Mouse (Mus musculus): ENCODE measurements around the gene L1td1.

GRCm38 (mm10) chr4:98767134-98768133, 40.9 kb downstream of the L1td1 start:
- no peak for TF ChIP-seq CTCF (conservative IDR thresholded peaks at IDR 0.05; ENCODE audit: low read length)
- no peak for TF ChIP-seq POU5F1 (IDR thresholded peaks at IDR 0.05; ENCODE audit: borderline replicate concordance, low read length)
- no peak for TF ChIP-seq NANOG (IDR thresholded peaks at IDR 0.05; ENCODE audit: borderline replicate concordance, low read length)
